Mouse (Mus musculus) kidney, adult 2 months (tissue): ENCODE measurements at regions not wholly inside any gene's neighbourhood (a gene's known extent, or its start where the extent isn't known, plus 50 kb on each side); places are given as distances from the start of the nearest gene placed in this dataset.

Experiments used
- CTCF ChIP-seq: fragments of 200-500 bp; conservative IDR thresholded peaks from 2 replicates; pipeline ENCODE4 v1.5.1; 2011; ENCODE audit warnings: low read depth, mild to moderate bottlenecking, control low read depth, low read length, moderate library complexity, mixed read lengths; ENCODE audit not compliant: insufficient read depth, insufficient read length
- POLR2A ChIP-seq: fragments of 200-500 bp; IDR thresholded peaks from one replicate; pipeline ENCODE4 v1.6.1; 2011; ENCODE audit warnings: low read depth, low read length, control low read depth

DNA sequence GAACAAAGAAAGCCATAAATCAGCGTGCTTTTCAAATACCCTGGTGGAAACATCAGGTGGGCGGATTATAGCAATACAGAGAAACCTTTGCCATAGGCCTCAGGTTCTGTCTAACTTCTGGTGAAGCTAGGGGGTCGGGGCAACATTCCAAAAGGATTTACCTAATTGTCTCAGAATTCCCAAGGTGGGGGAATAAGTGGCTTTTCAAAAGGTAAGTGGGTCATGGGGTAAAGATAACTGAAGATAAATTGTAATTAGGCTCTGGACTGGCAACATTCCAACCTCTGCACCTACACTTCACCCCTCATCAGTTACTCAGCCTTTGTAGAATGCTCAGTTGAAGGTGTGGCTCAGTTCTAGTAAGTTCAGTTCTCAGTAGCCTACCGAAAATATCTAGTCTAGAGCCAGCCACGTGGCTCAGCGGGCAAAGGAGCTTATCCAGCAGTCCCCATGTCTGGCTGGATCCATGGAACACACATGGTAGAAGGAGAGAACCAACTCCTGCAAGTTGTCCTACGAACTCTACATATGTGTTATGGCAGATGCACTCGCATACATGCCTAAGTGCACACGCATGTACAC, 51.8 kb upstream of the Dhx40 start:
- no peak for TF ChIP-seq POLR2A
- TF ChIP-seq CTCF, result no peak
